In genomic region chr7:98120325-98120724, GRCm38 (mm10) we compare ENCODE assay signal across 8 mouse cellular contexts. TPM values are rescaled to one million over a fixed set of nuclear protein-coding genes. Genes with fewer than 3 reads are reported as not detected.
DNase-seq lines count a peak whose midpoint lies in the region; ATAC-seq and TF ChIP-seq lines count a peak whose summit lies in the region.

No protein-coding gene starts in this region.

- TF ChIP-seq CTCF in cortical plate, adult 2 months (IDR thresholded peaks at IDR 0.05; ENCODE audit: extremely low read depth, insufficient read depth, low read length) = peak; percentile 94
- TF ChIP-seq CTCF in intestine, postnatal 0 days (IDR thresholded peaks at IDR 0.05; ENCODE audit: low read depth) = peak; percentile 87

- H3K27ac ChIP-seq in cortical plate, adult 2 months (ENCODE audit: insufficient read depth, low read length) = no peak overlapping the region
- H3K27ac ChIP-seq in intestine, postnatal 0 days (ENCODE audit: low read depth, low read length) = peak overlapping the region; percentile 81
- no peak overlapping the region for H3K27ac ChIP-seq in limb, embryonic 11.5 days (replicated peaks; ENCODE audit: low read depth, low read length)
- no peak overlapping the region for H3K27ac ChIP-seq in midbrain, embryonic 13.5 days

- intact Hi-C loops in gastrocnemius, postnatal 36 days (cut with DNase I) = loop anchor here (1.0 to 10.0 kb wide), 3 partner anchors 15 to 376 kb away; no protein-coding TSS in a partner anchor

- 5% methylated on average over 7 of the region's 7 CpGs for WGBS in intestine, postnatal 0 days
- 5% methylated on average over 7 of the region's 7 CpGs for WGBS in limb, embryonic 11.5 days
- whole genome bisulfite sequencing in midbrain, embryonic 13.5 days = 8% methylated on average over 7 of the region's 7 CpGs

- no peaks in the 10 kb centered on the region for H3K27me3 ChIP-seq in intestine, postnatal 0 days (replicated peaks; ENCODE audit: control insufficient read depth, insufficient read depth, low read length)
- H3K27me3 ChIP-seq in limb, embryonic 11.5 days (ENCODE audit: control insufficient read depth, insufficient read depth, low read length) = no peaks in the 10 kb centered on the region
- no peaks in the 10 kb centered on the region for H3K27me3 ChIP-seq in midbrain, embryonic 13.5 days

- H3K4me2 ChIP-seq in intestine, postnatal 0 days (replicated peaks; ENCODE audit: low read depth) = peak overlapping the region; percentile 61
- H3K4me2 ChIP-seq in limb, embryonic 11.5 days (ENCODE audit: low read depth, severe bottlenecking) = peak overlapping the region; percentile 41
- H3K4me2 ChIP-seq in midbrain, embryonic 13.5 days (replicated peaks) = peak overlapping the region; percentile 52

- H3K4me1 ChIP-seq in cortical plate, adult 2 months (ENCODE audit: control insufficient read depth, insufficient read depth, low read length) = no peaks in the 10 kb centered on the region
- peaks cover 9% of the 10 kb centered on the region; the same call in 1 of the 2 replicates for H3K4me1 ChIP-seq in intestine, postnatal 0 days (replicated peaks; ENCODE audit: control insufficient read depth, insufficient read depth, low read length)
- H3K4me1 ChIP-seq in limb, embryonic 11.5 days (ENCODE audit: control insufficient read depth, insufficient read depth, low read length) = no peaks in the 10 kb centered on the region
- H3K4me1 ChIP-seq in midbrain, embryonic 13.5 days (replicated peaks) = peaks cover 11% of the 10 kb centered on the region; the same call in 1 of the 2 replicates

- H3K4me3 ChIP-seq in cortical plate, adult 2 months (ENCODE audit: insufficient read depth, low read length) = 0 out of 2 replicates have a peak overlapping the region, but pooled peaks have one; percentile 1
- no peak overlapping the region for H3K4me3 ChIP-seq in intestine, postnatal 0 days (ENCODE audit: low read depth, low read length)
- 0 out of 2 replicates have a peak overlapping the region, but pooled peaks have one; percentile 3 for H3K4me3 ChIP-seq in limb, embryonic 11.5 days (ENCODE audit: low read depth, low read length)
- H3K4me3 ChIP-seq in midbrain, embryonic 13.5 days (replicated peaks) = peak overlapping the region; percentile 23; the same call in 1 of the 2 replicates

- peak; percentile 38 for DNase-seq in ovary, postnatal 10 days (ENCODE audit: low spot score)
- DNase-seq in ovary, adult 18-20 months (ENCODE audit: low spot score) = no peak
- peak; percentile 51 to 61 for DNase-seq in gastrocnemius, postnatal 36 days
- DNase-seq in limb, embryonic 11.5 days (ENCODE audit: low spot score) = peak; percentile 82
- DNase-seq in spleen, postnatal 10 days (ENCODE audit: low spot score in 2 of 2) = peak; percentile 60 to 82

- no peak for TF ChIP-seq POLR2A in cortical plate, adult 2 months (IDR thresholded peaks at IDR 0.05; ENCODE audit: extremely low read depth, insufficient read depth, low read length)

- no peaks in the 10 kb centered on the region; the same call in 1 of the 2 replicates for H3K36me3 ChIP-seq in intestine, postnatal 0 days (ENCODE audit: control insufficient read depth, insufficient read depth)
- no peaks in the 10 kb centered on the region for H3K36me3 ChIP-seq in limb, embryonic 11.5 days (ENCODE audit: control insufficient read depth, insufficient read depth, low read length)
- H3K36me3 ChIP-seq in midbrain, embryonic 13.5 days = peaks cover 3% of the 10 kb centered on the region; the same call in 1 of the 2 replicates

- no peak overlapping the region for H3K9ac ChIP-seq in intestine, postnatal 0 days (ENCODE audit: low read depth, low read length)
- no peak overlapping the region for H3K9ac ChIP-seq in limb, embryonic 11.5 days (ENCODE audit: low read length)
- peak overlapping the region; percentile 51; the same call in 1 of the 2 replicates for H3K9ac ChIP-seq in midbrain, embryonic 13.5 days (replicated peaks)

- H3K9me3 ChIP-seq in intestine, postnatal 0 days (ENCODE audit: control insufficient read depth) = no peaks in the 10 kb centered on the region
- no peaks in the 10 kb centered on the region for H3K9me3 ChIP-seq in limb, embryonic 11.5 days (ENCODE audit: control insufficient read depth, low read length)
- no peaks in the 10 kb centered on the region for H3K9me3 ChIP-seq in midbrain, embryonic 13.5 days

- ATAC-seq in intestine, postnatal 0 days = peak; percentile 85
- peak; percentile 48; the same call in 1 of the 2 replicates for ATAC-seq in limb, embryonic 11.5 days (ENCODE audit: insufficient number of reproducible peaks, low FRiP score, low TSS enrichment, low read depth)
- peak; percentile 78 for ATAC-seq in midbrain, embryonic 13.5 days

RNA-seq across cellular contexts. Expression of gene Myo7a, which starts 1.0 kb away (rescaled TPM):
- polyA plus RNA-seq in cortical plate, adult 2 months (2012; rRNA removed) = 20.3 and 23.1 TPM in 2 replicates
- 1 to 10 TPM; 2.6 to 3.2 TPM for total RNA-seq in gastrocnemius, postnatal 36 days (2021)
- 24.0 and 25.0 TPM in 2 replicates for polyA plus RNA-seq in intestine, postnatal 0 days (2015; fragmentation: Nextera tagmentation; extraction: Ambion mirVana)
- 14.0 and 15.7 TPM in 2 replicates for polyA plus RNA-seq in limb, embryonic 11.5 days (2014; fragmentation: Nextera tagmentation; extraction: Ambion mirVana)
- polyA plus RNA-seq in midbrain, embryonic 13.5 days (2015; fragmentation: Nextera tagmentation; extraction: Ambion mirVana) = 17.8 and 19.0 TPM in 2 replicates

RNA-seq across cellular contexts. Expression of gene Omp, which starts 25.0 kb away (rescaled TPM):
- 0.33 and 0.34 TPM in 2 replicates for polyA plus RNA-seq in cortical plate, adult 2 months (2012; rRNA removed)
- total RNA-seq in gastrocnemius, postnatal 36 days (2021) = under 1 TPM in 1 of 2 experiments, not detected in 1; 0.12 TPM
- polyA plus RNA-seq in intestine, postnatal 0 days (2015; fragmentation: Nextera tagmentation; extraction: Ambion mirVana) = 0.10 and 0.26 TPM in 2 replicates
- polyA plus RNA-seq in limb, embryonic 11.5 days (2014; fragmentation: Nextera tagmentation; extraction: Ambion mirVana) = 0.14 and 0.20 TPM in 2 replicates
- 0.21 and 0.28 TPM in 2 replicates for polyA plus RNA-seq in midbrain, embryonic 13.5 days (2015; fragmentation: Nextera tagmentation; extraction: Ambion mirVana)

RNA-seq across cellular contexts. Expression of gene Capn5, which starts 57.7 kb away (rescaled TPM):
- polyA plus RNA-seq in cortical plate, adult 2 months (2012; rRNA removed) = 36.1 and 36.5 TPM in 2 replicates
- total RNA-seq in gastrocnemius, postnatal 36 days (2021) = 1 to 10 TPM; 1.7 to 1.9 TPM
- 3.3 and 3.4 TPM in 2 replicates for polyA plus RNA-seq in intestine, postnatal 0 days (2015; fragmentation: Nextera tagmentation; extraction: Ambion mirVana)
- 2.5 and 2.7 TPM in 2 replicates for polyA plus RNA-seq in limb, embryonic 11.5 days (2014; fragmentation: Nextera tagmentation; extraction: Ambion mirVana)
- 10.1 and 10.8 TPM in 2 replicates for polyA plus RNA-seq in midbrain, embryonic 13.5 days (2015; fragmentation: Nextera tagmentation; extraction: Ambion mirVana)
